Mouse (Mus musculus) intestine, postnatal 0 days (tissue): ENCODE measurements around the gene Prlhr. TPM values are rescaled to one million over a fixed set of nuclear protein-coding genes. Genes with fewer than 3 reads are reported as not detected.

Experiments
- ATAC-seq: fragments of 200-750 bp; cut with Nextera tagmentation; 2 replicates; pipeline ENCODE4 v1.8.0; 2017; ENCODE audit warnings: mild to moderate bottlenecking, moderate TSS enrichment, moderate library complexity
- H3K27ac ChIP-seq: fragments of 300-500 bp; sonication (generic); 2 replicates; pipeline ENCODE4 v1.5.1; 2014; ENCODE audit warnings: mild to moderate bottlenecking, low read depth, low read length, moderate library complexity
- H3K27me3 ChIP-seq: fragments of 300-500 bp; sonication (generic); replicated peaks from 2 replicates; pipeline ENCODE4 v1.6.1; 2014; ENCODE audit warnings: low read length, mixed read lengths; ENCODE audit not compliant: control insufficient read depth, insufficient read depth
- H3K36me3 ChIP-seq: fragments of 300-500 bp; sonication (generic); 2 replicates; pipeline ENCODE4 v1.6.1; 2014; ENCODE audit warnings: mild to moderate bottlenecking, moderate library complexity; ENCODE audit not compliant: control insufficient read depth, insufficient read depth
- H3K4me1 ChIP-seq: fragments of 300-500 bp; sonication (generic); replicated peaks from 2 replicates; pipeline ENCODE4 v1.6.1; 2014; ENCODE audit warnings: antibody characterized with exemption, low read length, mixed read lengths; ENCODE audit not compliant: control insufficient read depth, insufficient read depth
- H3K4me2 ChIP-seq: fragments of 300-500 bp; sonication (generic); replicated peaks from 2 replicates; pipeline ENCODE4 v1.6.1; 2014; ENCODE audit warnings: low read depth, mild to moderate bottlenecking, moderate library complexity
- H3K4me3 ChIP-seq: fragments of 300-500 bp; sonication (generic); 2 replicates; pipeline ENCODE4 v1.5.1; 2014; ENCODE audit warnings: low read depth, low read length
- H3K9ac ChIP-seq: fragments of 300-500 bp; sonication (generic); 2 replicates; pipeline ENCODE4 v1.6.1; 2014; ENCODE audit warnings: mild to moderate bottlenecking, low read depth, low read length
- H3K9me3 ChIP-seq: fragments of 300-500 bp; sonication (generic); 2 replicates; pipeline ENCODE4 v1.6.1; 2016; ENCODE audit warnings: mixed run types; ENCODE audit not compliant: control insufficient read depth
- CTCF ChIP-seq: sonication (generic); IDR thresholded peaks from 2 replicates; pipeline ENCODE4 v1.5.1; 2016; ENCODE audit warnings: low read depth, mild to moderate bottlenecking, control low read depth, antibody characterized with exemption, moderate library complexity
- WGBS: fragments of 180-500 bp; shearing (Covaris S2); extraction: QIAGEN DNeasy Blood & Tissue Kit; methylation state at CpG from one replicate; pipeline ENCODE4 v1.1.7; 2014; 5-methylcytosine and 5-hydroxymethylcytosine counted together
- polyA plus RNA-seq: library from polyadenylated mRNA; unstranded; fragments of >200 nt; fragmentation: Nextera tagmentation; extraction: Ambion mirVana; gene quantifications from 2 replicates; pipeline ENCODE4 v1.2.1, GENCODE M21; 2015

Prlhr gene
- polyA plus RNA-seq, 1 experiment from 2014 or later, result not detected

- no peak overlapping the region for H3K4me2 ChIP-seq
- H3K4me3 ChIP-seq, result no peak overlapping the region
- no peak overlapping the region for H3K9ac ChIP-seq
- no peaks in the 10 kb centered on the region for H3K9me3 ChIP-seq
- TF ChIP-seq CTCF, result no peak
- no peaks in the 10 kb centered on the region for H3K36me3 ChIP-seq
- H3K4me1 ChIP-seq, result no peaks in the 10 kb centered on the region
- no peak for ATAC-seq
- H3K27me3 ChIP-seq, result peaks cover 34% of the 10 kb centered on the region
- WGBS, result 73% methylated on average over 2 of the region's 2 CpGs
- H3K27ac ChIP-seq, result no peak overlapping the region
Measured at GRCm38 (mm10) chr19:60465726-60466125, 2.4 kb downstream of the Prlhr start.

- Histone ChIP-seq H3K36me3 (no peaks in the 10 kb centered on the region), H3K4me3 (no peak overlapping the region), H3K27ac (no peak overlapping the region), H3K4me2 (no peak overlapping the region), H3K9ac (no peak overlapping the region), H3K4me1 (no peaks in the 10 kb centered on the region), H3K27me3 (peaks cover 28% of the 10 kb centered on the region), H3K9me3 (no peaks in the 10 kb centered on the region)
- ATAC-seq, result no peak
- WGBS, result 20% methylated on average over 3 of the region's 3 CpGs
- TF ChIP-seq CTCF, result no peak
Measured at GRCm38 (mm10) chr19:60463896-60464295, 4.2 kb downstream of the Prlhr start.

DNA sequence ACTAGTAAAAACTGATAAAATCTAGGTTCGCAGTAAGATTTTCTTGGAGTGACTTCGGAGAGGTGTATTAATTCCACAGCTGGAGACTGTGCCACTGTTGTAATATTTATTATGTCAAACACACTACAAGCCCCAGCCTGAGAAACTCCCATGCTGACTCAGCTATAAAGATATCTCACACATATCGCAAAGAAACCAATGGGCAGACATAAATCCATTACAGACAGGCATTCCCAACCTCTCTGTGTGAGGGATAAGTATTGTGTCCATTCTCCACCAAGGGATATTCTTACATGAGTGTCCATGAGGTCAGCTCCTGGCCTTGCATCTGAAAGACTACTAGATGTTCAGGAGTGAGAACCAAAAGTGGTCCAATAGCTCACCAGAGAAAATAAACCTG is 4.7 kb downstream of the Prlhr start:
- Histone ChIP-seq H3K4me3 (no peak overlapping the region), H3K4me1 (no peaks in the 10 kb centered on the region), H3K9ac (no peak overlapping the region), H3K9me3 (no peaks in the 10 kb centered on the region), H3K36me3 (no peaks in the 10 kb centered on the region), H3K27me3 (peaks cover 24% of the 10 kb centered on the region), H3K4me2 (no peak overlapping the region), H3K27ac (no peak overlapping the region)
- TF ChIP-seq CTCF, result no peak
- WGBS, result 68% methylated on average over 3 of the region's 3 CpGs
- no peak for ATAC-seq

- H3K27me3 ChIP-seq, result peaks cover 5% of the 10 kb centered on the region; the same call in 1 of the 2 replicates
- H3K9me3 ChIP-seq, result no peaks in the 10 kb centered on the region
- no peak overlapping the region for H3K4me2 ChIP-seq
- H3K4me3 ChIP-seq, result no peak overlapping the region
- H3K4me1 ChIP-seq, result no peaks in the 10 kb centered on the region
- 61% methylated on average over 2 of the region's 2 CpGs for WGBS
- H3K9ac ChIP-seq, result no peak overlapping the region
- no peak for ATAC-seq
- no peaks in the 10 kb centered on the region for H3K36me3 ChIP-seq
- no peak for TF ChIP-seq CTCF
- H3K27ac ChIP-seq, result no peak overlapping the region
Measured at GRCm38 (mm10) chr19:60461476-60461875, 6.6 kb downstream of the Prlhr start.

DNA sequence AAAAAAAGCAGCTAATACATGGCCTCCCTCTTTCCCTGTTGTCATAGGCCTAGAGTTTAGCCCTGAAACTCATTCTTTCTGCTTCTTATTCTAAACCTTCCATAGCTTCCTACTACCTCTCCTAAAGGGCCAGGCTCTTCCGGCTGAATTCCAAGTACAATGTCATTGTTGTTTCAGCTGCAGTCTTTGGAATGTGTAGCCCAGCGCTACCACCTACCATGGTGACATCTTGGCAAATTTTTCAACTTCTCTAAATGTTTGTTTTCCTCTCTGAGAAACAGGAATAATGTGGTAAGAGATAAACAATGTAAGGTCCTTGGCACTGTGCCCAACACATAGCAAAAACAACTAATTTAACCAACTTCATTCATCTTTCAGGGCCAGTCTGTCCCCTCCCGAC is 8.4 kb downstream of the Prlhr start:
- Histone ChIP-seq H3K27me3 (no peaks in the 10 kb centered on the region), H3K4me3 (no peak overlapping the region), H3K9ac (no peak overlapping the region), H3K4me1 (no peaks in the 10 kb centered on the region), H3K27ac (no peak overlapping the region), H3K9me3 (no peaks in the 10 kb centered on the region), H3K4me2 (no peak overlapping the region), H3K36me3 (no peaks in the 10 kb centered on the region)
- WGBS, result 50% methylated on average over 3 of the region's 3 CpGs
- no peak for ATAC-seq
- no peak for TF ChIP-seq CTCF

DNA sequence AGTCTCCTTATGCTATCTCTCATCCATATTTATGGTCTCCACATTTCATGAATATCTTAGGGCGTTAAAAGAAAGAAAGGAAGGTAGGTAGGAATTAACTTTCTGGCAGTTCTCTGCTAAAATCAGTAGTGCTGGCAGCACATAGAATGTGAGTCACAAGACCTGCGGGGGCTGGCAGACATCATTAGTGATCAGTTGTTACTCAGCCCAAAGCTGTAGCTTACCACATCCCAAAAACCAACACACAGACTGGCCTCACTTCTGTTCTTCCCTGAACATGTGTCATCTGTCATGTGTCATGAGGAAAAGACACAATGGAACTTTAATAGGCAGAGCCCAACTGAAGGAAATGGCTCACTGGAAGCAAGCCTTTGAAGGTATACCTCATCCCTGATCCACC is 9.0 kb downstream of the Prlhr start:
- H3K36me3 ChIP-seq, result no peaks in the 10 kb centered on the region
- TF ChIP-seq CTCF, result no peak
- no peaks in the 10 kb centered on the region for H3K27me3 ChIP-seq
- WGBS, result 84% methylated on average over 2 of the region's 2 CpGs
- no peak overlapping the region for H3K4me3 ChIP-seq
- no peak overlapping the region for H3K4me2 ChIP-seq
- H3K9me3 ChIP-seq, result no peaks in the 10 kb centered on the region
- H3K27ac ChIP-seq, result no peak overlapping the region
- no peak for ATAC-seq
- no peaks in the 10 kb centered on the region for H3K4me1 ChIP-seq
- no peak overlapping the region for H3K9ac ChIP-seq

DNA sequence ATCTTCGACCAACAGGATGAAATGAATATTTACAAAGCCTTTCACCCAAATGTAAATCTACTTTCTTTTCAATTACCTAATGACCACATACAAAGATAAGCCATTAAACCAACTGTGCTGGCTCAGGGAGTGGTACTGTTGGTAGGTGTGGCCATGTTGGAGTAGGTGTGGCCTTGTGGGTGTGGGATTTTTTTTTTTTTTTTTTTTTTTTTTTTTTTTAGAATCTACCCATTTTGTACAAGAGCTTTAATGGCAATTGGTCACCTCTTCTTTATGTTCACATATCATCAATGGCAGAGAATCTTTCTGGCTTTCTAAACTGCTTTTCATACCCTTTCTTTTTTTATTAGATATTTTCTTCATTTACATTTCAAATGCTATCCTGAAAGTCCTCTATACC is 12.3 kb downstream of the Prlhr start:
- no peak overlapping the region for H3K27ac ChIP-seq
- ATAC-seq, result no peak
- no peak for TF ChIP-seq CTCF
- no peaks in the 10 kb centered on the region for H3K27me3 ChIP-seq
- H3K4me2 ChIP-seq, result no peak overlapping the region
- 67% methylated on average over 1 of the region's 1 CpGs for WGBS
- H3K4me3 ChIP-seq, result no peak overlapping the region
- no peaks in the 10 kb centered on the region for H3K4me1 ChIP-seq
- H3K36me3 ChIP-seq, result no peaks in the 10 kb centered on the region
- H3K9ac ChIP-seq, result no peak overlapping the region
- H3K9me3 ChIP-seq, result no peaks in the 10 kb centered on the region
